Mouse (Mus musculus): ENCODE results near the gene Qrsl1. TPM values are rescaled to one million over a fixed set of nuclear protein-coding genes. Genes with fewer than 3 reads are reported as not detected.

Qrsl1 gene
- polyA plus RNA-seq, 1 experiment from 2014 or later, result 24.2 TPM

- Histone ChIP-seq H3K4me3 (no peak overlapping the region), H3K27ac (replicated peaks) (no peak overlapping the region), H3K9me3 (no peaks in the 10 kb centered on the region), H3K9ac (replicated peaks) (no peak overlapping the region), H3K36me3 (no peaks in the 10 kb centered on the region), H3K4me2 (replicated peaks) (no peak overlapping the region), H3K4me1 (no peaks in the 10 kb centered on the region), H3K27me3 (no peaks in the 10 kb centered on the region)
- WGBS, result 88% methylated on average over 3 of the region's 3 CpGs
- no peak for ATAC-seq (replicated peaks)
Observed at GRCm38 (mm10) chr10:43824713-43825112, 76.8 kb downstream of the Qrsl1 start.

Other genes with a start within 250 kb of the Qrsl1 start
- 17.3 and 17.5 TPM in 2 replicates for gene Rtn4ip1, start 62 bp upstream of the Qrsl1 start, polyA plus RNA-seq (2015; fragmentation: Nextera tagmentation; extraction: Ambion mirVana)
- 0.23 and 0.29 TPM in 2 replicates for gene Crybg1, start 247.1 kb upstream of the Qrsl1 start, polyA plus RNA-seq (2015; fragmentation: Nextera tagmentation; extraction: Ambion mirVana)

Data from forebrain, embryonic 15.5 days (tissue).